Mouse (Mus musculus) limb, embryonic 13.5 days (tissue): ENCODE measurements around the gene Arl5a. TPM values are rescaled to one million over a fixed set of nuclear protein-coding genes. Genes with fewer than 3 reads are reported as not detected.

Experiments
- ATAC-seq: fragments of 200-750 bp; cut with Nextera tagmentation; 2 replicates; pipeline ENCODE4 v1.8.0; 2017; ENCODE audit warnings: low read depth, moderate number of reproducible peaks, moderate TSS enrichment; ENCODE audit not compliant: low FRiP score
- H3K27ac ChIP-seq: fragments of 300-500 bp; sonication (generic); 2 replicates; pipeline ENCODE4 v1.5.1; 2015; ENCODE audit warnings: inconsistent platforms, mild to moderate bottlenecking, moderate library complexity
- H3K27me3 ChIP-seq: fragments of 300-500 bp; sonication (generic); 2 replicates; pipeline ENCODE4 v1.6.1; 2015; ENCODE audit warnings: mild to moderate bottlenecking, inconsistent platforms
- H3K36me3 ChIP-seq: fragments of 300-500 bp; sonication (generic); 2 replicates; pipeline ENCODE4 v1.6.1; 2015; ENCODE audit warnings: inconsistent platforms, mild to moderate bottlenecking, moderate library complexity
- H3K4me1 ChIP-seq: fragments of 300-500 bp; sonication (generic); 2 replicates; pipeline ENCODE4 v1.6.1; 2015; ENCODE audit warnings: inconsistent platforms
- H3K4me2 ChIP-seq: fragments of 300-500 bp; sonication (generic); replicated peaks from 2 replicates; pipeline ENCODE4 v1.6.1; 2015; ENCODE audit warnings: inconsistent platforms, mild to moderate bottlenecking, moderate library complexity
- H3K4me3 ChIP-seq: fragments of 300-500 bp; sonication (generic); 2 replicates; pipeline ENCODE4 v1.5.1; 2015; ENCODE audit warnings: moderate library complexity, mild to moderate bottlenecking, inconsistent platforms
- H3K9ac ChIP-seq: fragments of 300-500 bp; sonication (generic); 2 replicates; pipeline ENCODE4 v1.6.1; 2015; ENCODE audit warnings: mild to moderate bottlenecking, inconsistent platforms
- H3K9me3 ChIP-seq: fragments of 300-500 bp; sonication (generic); 2 replicates; pipeline ENCODE4 v1.6.1; 2016; ENCODE audit warnings: inconsistent platforms
- WGBS: fragments of 180-500 bp; shearing (Covaris S2); methylation state at CpG from one replicate; pipeline ENCODE4 v1.1.7; 2015; 5-methylcytosine and 5-hydroxymethylcytosine counted together
- polyA plus RNA-seq: library from polyadenylated mRNA; unstranded; fragments of >200 nt; fragmentation: Nextera tagmentation; extraction: Ambion mirVana; gene quantifications from 2 replicates; pipeline ENCODE4 v1.2.1, GENCODE M21; 2015

Gene Arl5a
- polyA plus RNA-seq, 1 experiment from 2014 or later, result 49.0 TPM

DNA sequence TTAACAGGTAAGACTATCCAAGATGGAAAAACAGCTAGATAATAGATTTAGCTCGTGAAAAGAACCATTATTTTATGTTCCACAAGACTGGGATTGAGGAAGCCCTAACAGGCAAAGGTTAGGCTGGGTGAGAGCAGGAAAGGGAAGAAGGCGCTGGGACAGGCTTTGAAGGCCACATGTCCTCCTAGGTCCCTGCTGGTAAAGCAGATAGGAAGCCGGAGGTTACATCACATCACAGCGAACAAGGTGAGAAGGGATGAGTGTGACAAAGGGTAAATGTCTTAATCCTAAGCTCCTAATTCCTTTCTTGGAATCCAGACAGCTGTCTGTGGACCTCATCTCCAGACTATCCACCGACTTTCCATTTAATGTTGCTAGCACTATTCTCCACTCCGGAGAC lies 5.4 kb downstream of the Arl5a start:
- Histone ChIP-seq H3K9ac (no peak overlapping the region), H3K4me2 (no peak overlapping the region), H3K4me1 (peaks cover 28% of the 10 kb centered on the region), H3K9me3 (peaks cover 6% of the 10 kb centered on the region), H3K27me3 (no peaks in the 10 kb centered on the region), H3K27ac (no peak overlapping the region), H3K36me3 (peaks cover 27% of the 10 kb centered on the region), H3K4me3 (no peak overlapping the region)
- no peak for ATAC-seq
- WGBS, result 83% methylated on average over 6 of the region's 6 CpGs

DNA sequence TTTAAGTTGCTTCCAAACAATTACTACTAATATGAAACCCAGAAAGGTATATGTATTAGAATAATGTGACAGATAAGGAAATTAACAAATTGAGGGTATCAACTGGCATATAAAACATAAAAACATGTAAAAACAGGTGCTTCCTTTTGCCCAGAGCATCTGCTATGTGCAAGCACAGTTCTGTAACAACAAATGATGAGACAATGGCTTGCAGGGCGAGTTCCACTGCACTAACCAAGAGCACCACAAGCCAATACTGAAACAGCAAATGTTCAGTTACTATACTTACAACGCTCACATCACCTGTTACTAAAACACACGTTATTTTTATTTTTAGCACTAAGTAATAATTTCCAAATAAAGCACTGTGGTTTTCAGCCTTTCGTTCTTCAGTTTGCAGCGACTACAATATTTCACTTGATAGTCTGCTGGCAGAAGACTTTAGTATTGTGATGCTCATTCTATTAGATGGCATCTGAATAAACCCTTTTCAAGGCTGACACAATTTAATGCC lies 12.1 kb downstream of the Arl5a start:
- Histone ChIP-seq H3K4me2 (no peak overlapping the region), H3K4me1 (no peaks in the 10 kb centered on the region), H3K9me3 (peaks cover 30% of the 10 kb centered on the region), H3K9ac (no peak overlapping the region), H3K36me3 (peaks cover 86% of the 10 kb centered on the region), H3K27me3 (no peaks in the 10 kb centered on the region), H3K27ac (no peak overlapping the region), H3K4me3 (no peak overlapping the region)
- 95% methylated on average over 5 of the region's 5 CpGs for WGBS
- no peak for ATAC-seq

GRCm38 (mm10) chr2:52406480-52406879 lies 18.2 kb downstream of the Arl5a start:
- Histone ChIP-seq H3K27ac (no peak overlapping the region), H3K4me1 (no peaks in the 10 kb centered on the region), H3K9ac (no peak overlapping the region), H3K36me3 (peaks cover 78% of the 10 kb centered on the region), H3K9me3 (peaks cover 22% of the 10 kb centered on the region), H3K27me3 (no peaks in the 10 kb centered on the region), H3K4me2 (no peak overlapping the region), H3K4me3 (no peak overlapping the region)
- no peak for ATAC-seq
- 87% methylated on average over 1 of the region's 1 CpGs for WGBS

- H3K4me2 ChIP-seq, result no peak overlapping the region
- H3K27me3 ChIP-seq, result no peaks in the 10 kb centered on the region
- H3K4me3 ChIP-seq, result no peak overlapping the region
- H3K27ac ChIP-seq, result no peak overlapping the region
- H3K36me3 ChIP-seq, result peaks cover 71% of the 10 kb centered on the region
- no peak overlapping the region for H3K9ac ChIP-seq
- peaks cover 10% of the 10 kb centered on the region for H3K9me3 ChIP-seq
- 93% methylated on average over 5 of the region's 5 CpGs for WGBS
- ATAC-seq, result no peak
- H3K4me1 ChIP-seq, result no peaks in the 10 kb centered on the region
Measured at GRCm38 (mm10) chr2:52405238-52405637, 19.5 kb downstream of the Arl5a start.

- Histone ChIP-seq H3K9me3 (no peaks in the 10 kb centered on the region), H3K36me3 (peaks cover 6% of the 10 kb centered on the region), H3K4me2 (no peak overlapping the region), H3K4me3 (no peak overlapping the region), H3K27me3 (no peaks in the 10 kb centered on the region), H3K9ac (no peak overlapping the region), H3K27ac (no peak overlapping the region), H3K4me1 (no peaks in the 10 kb centered on the region)
- ATAC-seq, result no peak
- 85% methylated on average over 5 of the region's 5 CpGs for WGBS
Measured at GRCm38 (mm10) chr2:52394529-52394928, 30.2 kb downstream of the Arl5a start.

DNA sequence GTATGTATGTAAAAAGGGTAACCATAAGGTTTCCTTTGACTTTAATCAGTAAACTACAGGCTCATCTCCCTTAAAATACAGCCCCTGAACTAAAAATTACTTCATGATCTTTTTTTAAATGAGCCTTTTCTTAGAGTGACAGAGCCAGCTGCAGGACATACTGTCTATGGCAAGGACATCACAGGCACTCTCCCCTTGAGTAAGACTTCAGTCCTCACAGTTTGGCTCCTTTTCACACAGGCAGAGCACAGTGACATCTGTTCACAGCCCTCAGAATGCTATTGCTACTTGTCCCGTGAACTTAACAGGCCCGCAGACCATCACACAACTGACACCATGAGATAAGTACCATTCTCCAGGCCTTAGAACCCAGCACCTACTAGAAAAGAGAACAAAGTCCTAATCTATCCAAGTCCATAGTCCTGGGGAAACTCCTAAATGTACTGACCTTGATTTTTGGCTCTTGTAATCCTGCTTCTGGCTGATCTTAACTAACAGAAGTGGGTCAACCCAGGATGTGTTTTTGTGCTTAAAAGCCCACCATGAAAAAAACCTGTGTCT lies 34.2 kb downstream of the Arl5a start:
- WGBS, result 72% methylated on average over 2 of the region's 2 CpGs
- no peaks in the 10 kb centered on the region for H3K9me3 ChIP-seq
- no peak overlapping the region for H3K4me3 ChIP-seq
- no peaks in the 10 kb centered on the region for H3K27me3 ChIP-seq
- H3K4me2 ChIP-seq, result no peak overlapping the region
- peak; percentile 32; the same call in 1 of the 2 replicates for ATAC-seq
- no peaks in the 10 kb centered on the region for H3K4me1 ChIP-seq
- no peak overlapping the region for H3K9ac ChIP-seq
- H3K36me3 ChIP-seq, result no peaks in the 10 kb centered on the region
- no peak overlapping the region for H3K27ac ChIP-seq

DNA sequence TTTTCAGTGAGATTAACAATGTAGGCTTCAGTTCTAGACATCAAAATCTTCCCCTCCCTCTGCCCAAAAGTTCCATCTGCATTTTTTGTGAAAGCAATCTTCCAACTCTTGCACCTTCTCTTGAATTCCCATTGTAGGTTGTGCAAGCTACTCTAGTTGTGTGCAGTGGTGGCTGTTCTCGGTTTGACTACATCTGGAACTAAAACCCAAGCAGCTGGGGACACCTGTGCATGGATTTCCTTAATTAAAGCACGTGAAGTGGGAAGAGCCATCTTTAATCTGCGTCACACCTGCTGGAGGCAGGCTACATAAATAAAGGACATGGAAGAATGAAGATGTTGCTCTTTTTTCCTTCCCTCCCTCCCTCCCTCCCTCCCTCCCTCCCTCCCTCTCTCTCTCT lies 34.7 kb downstream of the Arl5a start:
- Histone ChIP-seq H3K9me3 (no peaks in the 10 kb centered on the region), H3K9ac (no peak overlapping the region), H3K4me1 (no peaks in the 10 kb centered on the region), H3K27me3 (no peaks in the 10 kb centered on the region), H3K4me3 (no peak overlapping the region), H3K4me2 (no peak overlapping the region), H3K27ac (no peak overlapping the region), H3K36me3 (no peaks in the 10 kb centered on the region)
- 66% methylated on average over 3 of the region's 3 CpGs for WGBS
- ATAC-seq, result no peak

DNA sequence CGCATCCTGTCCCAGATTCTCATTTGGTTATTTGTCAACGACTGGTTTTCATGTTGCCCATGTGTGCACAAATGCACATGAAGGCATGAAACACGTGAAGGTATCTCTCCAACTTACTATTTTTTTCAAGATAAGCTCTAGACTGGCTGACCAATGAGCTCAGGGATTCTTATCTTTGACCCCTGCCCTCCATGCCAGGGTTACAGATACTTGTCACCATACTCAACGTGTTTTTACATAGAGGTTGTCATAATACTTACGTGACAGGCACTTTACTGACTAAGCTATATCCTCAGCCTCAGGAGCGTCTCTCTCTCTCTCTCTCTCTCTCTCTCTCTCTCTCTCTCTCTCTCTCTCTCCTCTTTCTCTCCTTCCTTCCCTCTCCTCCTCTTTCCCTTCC lies 38.2 kb downstream of the Arl5a start:
- Histone ChIP-seq H3K27ac (no peak overlapping the region), H3K4me2 (no peak overlapping the region), H3K36me3 (no peaks in the 10 kb centered on the region), H3K4me1 (no peaks in the 10 kb centered on the region), H3K9me3 (no peaks in the 10 kb centered on the region), H3K27me3 (no peaks in the 10 kb centered on the region), H3K9ac (no peak overlapping the region), H3K4me3 (no peak overlapping the region)
- ATAC-seq, result no peak
- 82% methylated on average over 6 of the region's 6 CpGs for WGBS

DNA sequence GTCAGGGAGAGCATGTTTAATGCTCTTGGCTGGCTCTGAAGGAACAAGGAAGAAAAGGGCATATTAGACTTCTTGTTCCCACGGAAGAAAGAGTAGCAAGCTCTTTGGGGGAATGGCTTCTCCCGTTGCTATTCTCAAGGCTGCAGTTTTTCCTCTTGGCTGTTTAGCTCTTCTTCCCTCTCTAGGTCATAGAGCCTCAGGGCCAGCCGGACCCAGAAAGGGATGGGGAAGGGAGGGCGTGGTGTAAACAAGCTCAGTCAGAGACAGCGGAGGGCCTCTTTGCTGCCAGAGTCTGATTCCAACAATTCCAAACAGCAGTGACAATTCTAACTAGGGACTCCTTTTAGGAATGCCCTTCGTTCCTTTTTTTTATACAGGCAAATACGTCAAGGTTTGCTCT lies 38.7 kb downstream of the Arl5a start:
- H3K9me3 ChIP-seq, result no peaks in the 10 kb centered on the region
- H3K27me3 ChIP-seq, result no peaks in the 10 kb centered on the region
- no peak for ATAC-seq
- no peak overlapping the region for H3K9ac ChIP-seq
- no peaks in the 10 kb centered on the region for H3K4me1 ChIP-seq
- H3K4me2 ChIP-seq, result no peak overlapping the region
- 40% methylated on average over 7 of the region's 7 CpGs for WGBS
- H3K36me3 ChIP-seq, result no peaks in the 10 kb centered on the region
- no peak overlapping the region for H3K27ac ChIP-seq
- no peak overlapping the region for H3K4me3 ChIP-seq

- Histone ChIP-seq H3K4me3 (no peak overlapping the region), H3K27ac (no peak overlapping the region), H3K4me2 (no peak overlapping the region), H3K36me3 (no peaks in the 10 kb centered on the region), H3K4me1 (no peaks in the 10 kb centered on the region), H3K9me3 (no peaks in the 10 kb centered on the region), H3K9ac (no peak overlapping the region), H3K27me3 (no peaks in the 10 kb centered on the region)
- no peak for ATAC-seq
- WGBS, result 73% methylated on average over 10 of the region's 10 CpGs
Measured at GRCm38 (mm10) chr2:52378848-52379261, 45.8 kb downstream of the Arl5a start.

GRCm38 (mm10) chr2:52378448-52378804 lies 46.3 kb downstream of the Arl5a start, which contains the start of gene Neb:
Gene Neb (minus strand): TSS chr2:52378474.
- Histone ChIP-seq H3K9me3 (no peaks in the 10 kb centered on the region), H3K4me3 (no peak within 1 kb of the TSS), H3K36me3 (no peaks in the 10 kb centered on the region), H3K27me3 (no peaks in the 10 kb centered on the region), H3K27ac (no peak within 1 kb of the TSS), H3K9ac (no peak within 1 kb of the TSS), H3K4me1 (no peaks in the 10 kb centered on the region), H3K4me2 (no peak within 1 kb of the TSS)
- WGBS, result 50% methylated on average over 7 of the region's 7 CpGs
- ATAC-seq, result no peak

GRCm38 (mm10) chr2:52377706-52378447 lies 46.8 kb downstream of the Arl5a start:
- Histone ChIP-seq H3K27me3 (no peaks in the 10 kb centered on the region), H3K9ac (no peak overlapping the region), H3K9me3 (no peaks in the 10 kb centered on the region), H3K4me2 (no peak overlapping the region), H3K36me3 (no peaks in the 10 kb centered on the region), H3K4me3 (no peak overlapping the region), H3K4me1 (no peaks in the 10 kb centered on the region), H3K27ac (no peak overlapping the region)
- ATAC-seq, result no peak
- 54% methylated on average over 13 of the region's 13 CpGs for WGBS

DNA sequence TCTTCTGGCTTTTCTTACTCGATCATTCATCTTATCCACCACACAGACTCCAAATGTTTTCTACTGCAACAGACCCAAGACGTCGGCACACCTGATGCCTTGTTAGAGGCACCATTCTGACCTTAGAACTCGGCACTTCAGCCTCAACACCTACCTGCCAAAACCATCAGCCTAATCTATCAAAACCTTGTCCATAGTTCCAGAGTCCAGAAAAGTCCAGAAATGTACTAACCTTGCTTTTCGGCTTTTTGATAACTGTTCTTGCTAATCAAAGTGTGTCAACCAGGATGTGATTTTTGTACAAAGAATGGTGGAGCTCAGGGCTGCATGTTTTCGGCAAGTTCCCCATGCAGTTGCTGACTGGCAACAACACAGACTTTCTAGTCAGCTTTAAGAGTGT lies 50.0 kb downstream of the Arl5a start:
- no peak overlapping the region for H3K4me2 ChIP-seq
- ATAC-seq, result no peak
- H3K4me3 ChIP-seq, result no peak overlapping the region
- no peaks in the 10 kb centered on the region for H3K27me3 ChIP-seq
- WGBS, result 89% methylated on average over 6 of the region's 6 CpGs
- H3K27ac ChIP-seq, result no peak overlapping the region
- no peaks in the 10 kb centered on the region for H3K4me1 ChIP-seq
- H3K9me3 ChIP-seq, result no peaks in the 10 kb centered on the region
- H3K9ac ChIP-seq, result no peak overlapping the region
- H3K36me3 ChIP-seq, result no peaks in the 10 kb centered on the region
